Mouse (Mus musculus): Measurements from ENCODE around the gene Tdgf1. TPM values are rescaled to one million over a fixed set of nuclear protein-coding genes. Genes with fewer than 3 reads are reported as not detected.

Gene Tdgf1
- polyA plus RNA-seq, 1 experiment from 2014 or later = not detected

- no peak for ATAC-seq (ENCODE audit: insufficient read depth, low FRiP score, low read depth)
- Histone ChIP-seq H3K4me2 (no peak overlapping the region), H3K27ac (no peak overlapping the region), H3K4me1 (0 out of 2 replicates have a peak, but pooled peaks cover 6% of the 10 kb centered on the region), H3K4me3 (replicated peaks) (no peak overlapping the region), H3K9me3 (no peaks in the 10 kb centered on the region), H3K36me3 (no peaks in the 10 kb centered on the region), H3K9ac (no peak overlapping the region), H3K27me3 (replicated peaks) (peaks cover 19% of the 10 kb centered on the region; the same call in 1 of the 2 replicates)
- 52% methylated on average over 6 of the region's 6 CpGs for WGBS
Observed at GRCm38 (mm10) chr9:110952398-110952797, 6.4 kb upstream of the Tdgf1 start.

GRCm38 (mm10) chr9:110951866-110952265 lies 5.9 kb upstream of the Tdgf1 start:
- H3K4me3 ChIP-seq (replicated peaks) = no peak overlapping the region
- H3K9ac ChIP-seq = no peak overlapping the region
- no peaks in the 10 kb centered on the region for H3K9me3 ChIP-seq
- no peaks in the 10 kb centered on the region for H3K36me3 ChIP-seq
- no peak overlapping the region for H3K4me2 ChIP-seq
- ATAC-seq (ENCODE audit: insufficient read depth, low FRiP score, low read depth) = no peak
- 0 out of 2 replicates have a peak, but pooled peaks cover 6% of the 10 kb centered on the region for H3K4me1 ChIP-seq
- H3K27me3 ChIP-seq (replicated peaks) = peaks cover 21% of the 10 kb centered on the region; the same call in 1 of the 2 replicates
- H3K27ac ChIP-seq = no peak overlapping the region
- 92% methylated on average over 11 of the region's 13 CpGs for WGBS

- no peak within 1 kb of the TSS for H3K4me3 ChIP-seq (replicated peaks)
- peaks cover 26% of the 10 kb centered on the region for H3K27me3 ChIP-seq (replicated peaks)
- H3K9ac ChIP-seq = no peak within 1 kb of the TSS
- no peaks in the 10 kb centered on the region for H3K9me3 ChIP-seq
- WGBS = 66% methylated on average over 11 of the region's 11 CpGs
- 0 out of 2 replicates have a peak, but pooled peaks cover 6% of the 10 kb centered on the region for H3K4me1 ChIP-seq
- no peak for ATAC-seq (ENCODE audit: insufficient read depth, low FRiP score, low read depth)
- H3K27ac ChIP-seq = no peak within 1 kb of the TSS
- no peaks in the 10 kb centered on the region for H3K36me3 ChIP-seq
- H3K4me2 ChIP-seq = no peak within 1 kb of the TSS
Observed at GRCm38 (mm10) chr9:110951397-110951796, 5.4 kb upstream of the Tdgf1 start, which contains the start of gene Lrrc2. Gene Lrrc2, plus strand, starts transcription at chr9:110951545.

GRCm38 (mm10) chr9:110950109-110950508 lies 4.2 kb upstream of the Tdgf1 start:
- H3K4me3 ChIP-seq (replicated peaks) = no peak overlapping the region
- ATAC-seq (ENCODE audit: insufficient read depth, low FRiP score, low read depth) = no peak
- H3K27me3 ChIP-seq (replicated peaks) = peaks cover 36% of the 10 kb centered on the region
- no peak overlapping the region for H3K4me2 ChIP-seq
- H3K9me3 ChIP-seq = no peaks in the 10 kb centered on the region
- H3K9ac ChIP-seq = no peak overlapping the region
- H3K36me3 ChIP-seq = no peaks in the 10 kb centered on the region
- 0 out of 2 replicates have a peak, but pooled peaks cover 6% of the 10 kb centered on the region for H3K4me1 ChIP-seq
- no peak overlapping the region for H3K27ac ChIP-seq
- 91% methylated on average over 3 of the region's 3 CpGs for WGBS

- peaks cover 48% of the 10 kb centered on the region for H3K27me3 ChIP-seq (replicated peaks)
- H3K9me3 ChIP-seq = no peaks in the 10 kb centered on the region
Observed at GRCm38 (mm10) chr9:110948813-110949310, 2.9 kb upstream of the Tdgf1 start.

GRCm38 (mm10) chr9:110947900-110948299 lies 1.9 kb upstream of the Tdgf1 start:
- ATAC-seq (ENCODE audit: insufficient read depth, low FRiP score, low read depth) = no peak

More at GRCm38 (mm10) chr9:110948813-110949310, 2.9 kb upstream of the Tdgf1 start:
- no peak overlapping the region for H3K9ac ChIP-seq
- H3K27ac ChIP-seq = no peak overlapping the region
- H3K4me1 ChIP-seq = 0 out of 2 replicates have a peak, but pooled peaks cover 1% of the 10 kb centered on the region
- no peak overlapping the region for H3K4me2 ChIP-seq
- 49% methylated on average over 8 of the region's 8 CpGs for WGBS
- no peak overlapping the region for H3K4me3 ChIP-seq (replicated peaks)
- no peak for ATAC-seq (ENCODE audit: insufficient read depth, low FRiP score, low read depth)
- H3K36me3 ChIP-seq = no peaks in the 10 kb centered on the region

GRCm38 (mm10) chr9:110947261-110947661 lies 1.3 kb upstream of the Tdgf1 start:
- 20% methylated on average over 6 of the region's 6 CpGs for WGBS
- Histone ChIP-seq H3K9ac (no peak overlapping the region), H3K36me3 (no peaks in the 10 kb centered on the region), H3K27me3 (replicated peaks) (peaks cover 42% of the 10 kb centered on the region), H3K4me3 (replicated peaks) (no peak overlapping the region), H3K4me2 (no peak overlapping the region), H3K27ac (no peak overlapping the region), H3K4me1 (no peaks in the 10 kb centered on the region), H3K9me3 (no peaks in the 10 kb centered on the region)
- ATAC-seq (ENCODE audit: insufficient read depth, low FRiP score, low read depth) = no peak

More at GRCm38 (mm10) chr9:110947900-110948299, 1.9 kb upstream of the Tdgf1 start:
- H3K4me2 ChIP-seq = no peak overlapping the region
- no peak overlapping the region for H3K9ac ChIP-seq
- no peak overlapping the region for H3K27ac ChIP-seq
- no peak overlapping the region for H3K4me3 ChIP-seq (replicated peaks)
- 56% methylated on average over 6 of the region's 6 CpGs for WGBS
- peaks cover 48% of the 10 kb centered on the region for H3K27me3 ChIP-seq (replicated peaks)
- no peaks in the 10 kb centered on the region for H3K36me3 ChIP-seq
- H3K4me1 ChIP-seq = no peaks in the 10 kb centered on the region
- H3K9me3 ChIP-seq = no peaks in the 10 kb centered on the region

- peaks cover 38% of the 10 kb centered on the region for H3K27me3 ChIP-seq (replicated peaks)
- H3K9me3 ChIP-seq = no peaks in the 10 kb centered on the region
- no peak overlapping the region for H3K4me3 ChIP-seq (replicated peaks)
- no peak overlapping the region for H3K27ac ChIP-seq
- no peaks in the 10 kb centered on the region for H3K4me1 ChIP-seq
- no peak overlapping the region for H3K9ac ChIP-seq
- no peaks in the 10 kb centered on the region for H3K36me3 ChIP-seq
- WGBS = 29% methylated on average over 20 of the region's 20 CpGs
- no peak overlapping the region for H3K4me2 ChIP-seq
- ATAC-seq (ENCODE audit: insufficient read depth, low FRiP score, low read depth) = no peak
Observed at GRCm38 (mm10) chr9:110946548-110947044, 638 bp upstream of the Tdgf1 start.

GRCm38 (mm10) chr9:110945343-110945742 lies 615 bp downstream of the Tdgf1 start:
- WGBS = 3% methylated on average over 18 of the region's 18 CpGs
- Histone ChIP-seq H3K9me3 (no peaks in the 10 kb centered on the region), H3K4me3 (replicated peaks) (no peak overlapping the region), H3K36me3 (no peaks in the 10 kb centered on the region), H3K27me3 (replicated peaks) (peaks cover 38% of the 10 kb centered on the region), H3K27ac (no peak overlapping the region), H3K4me1 (no peaks in the 10 kb centered on the region), H3K9ac (no peak overlapping the region), H3K4me2 (no peak overlapping the region)
- ATAC-seq (ENCODE audit: insufficient read depth, low FRiP score, low read depth) = no peak

- H3K9ac ChIP-seq = no peak overlapping the region
- H3K4me2 ChIP-seq = no peak overlapping the region
- no peaks in the 10 kb centered on the region for H3K36me3 ChIP-seq
- no peak for ATAC-seq (ENCODE audit: insufficient read depth, low FRiP score, low read depth)
- no peaks in the 10 kb centered on the region for H3K9me3 ChIP-seq
- H3K4me1 ChIP-seq = no peaks in the 10 kb centered on the region
- peaks cover 38% of the 10 kb centered on the region for H3K27me3 ChIP-seq (replicated peaks)
- H3K27ac ChIP-seq = no peak overlapping the region
- WGBS = 28% methylated on average over 13 of the region's 13 CpGs
- no peak overlapping the region for H3K4me3 ChIP-seq (replicated peaks)
Observed at GRCm38 (mm10) chr9:110944265-110944664, 1.7 kb downstream of the Tdgf1 start.

GRCm38 (mm10) chr9:110937506-110938490 lies 8.2 kb downstream of the Tdgf1 start:
- ATAC-seq (ENCODE audit: insufficient read depth, low FRiP score, low read depth) = no peak
- H3K27ac ChIP-seq = no peak overlapping the region
- WGBS = 70% methylated on average over 12 of the region's 12 CpGs
- H3K4me1 ChIP-seq = no peaks in the 10 kb centered on the region
- no peak overlapping the region for H3K4me3 ChIP-seq (replicated peaks)
- no peak overlapping the region for H3K4me2 ChIP-seq
- H3K27me3 ChIP-seq (replicated peaks) = no peaks in the 10 kb centered on the region
- no peaks in the 10 kb centered on the region for H3K36me3 ChIP-seq
- no peaks in the 10 kb centered on the region for H3K9me3 ChIP-seq
- no peak overlapping the region for H3K9ac ChIP-seq

- Histone ChIP-seq H3K4me3 (replicated peaks) (no peak overlapping the region), H3K9ac (no peak overlapping the region), H3K36me3 (no peaks in the 10 kb centered on the region), H3K4me1 (no peaks in the 10 kb centered on the region), H3K4me2 (no peak overlapping the region), H3K9me3 (no peaks in the 10 kb centered on the region), H3K27ac (no peak overlapping the region), H3K27me3 (replicated peaks) (no peaks in the 10 kb centered on the region)
- ATAC-seq (ENCODE audit: insufficient read depth, low FRiP score, low read depth) = no peak
- 78% methylated on average over 7 of the region's 7 CpGs for WGBS
Observed at GRCm38 (mm10) chr9:110935941-110936340, 10.0 kb downstream of the Tdgf1 start.
